Mouse (Mus musculus): ENCODE measurements at regions not wholly inside any gene's neighbourhood (a gene's known extent, or its start where the extent isn't known, plus 50 kb on each side); places are given as distances from the start of the nearest gene placed in this dataset.

- TF ChIP-seq POLR2A (IDR thresholded peaks at IDR 0.05; ENCODE audit: low read depth, low read length) (no peak), CTCF (IDR thresholded peaks at IDR 0.05; ENCODE audit: borderline replicate concordance, insufficient read depth, low read length) (no peak)
Observed at GRCm38 (mm10) chr16:21361406-21361805, 61.5 kb upstream of the Vps8 start.
